Mouse (Mus musculus) C2C12 (cell line): ENCODE measurements around the gene Bloc1s5. TPM values are rescaled to one million over a fixed set of nuclear protein-coding genes. Genes with fewer than 3 reads are reported as not detected.

Source experiments
- H3K27me3 ChIP-seq: one replicate; pipeline ENCODE4 v1.6.1; 2011; ENCODE audit not compliant: control insufficient read depth, insufficient read depth, insufficient read length
- H3K36me3 ChIP-seq: one replicate; pipeline ENCODE4 v1.6.1; 2011; ENCODE audit not compliant: control insufficient read depth, insufficient read depth
- H3K4me3 ChIP-seq: one replicate; pipeline ENCODE4 v1.5.1; 2011; ENCODE audit warnings: mild to moderate bottlenecking, control low read depth; ENCODE audit not compliant: poor library complexity, insufficient read depth, severe bottlenecking
- H3K79me2 ChIP-seq: one replicate; pipeline ENCODE4 v1.6.1; 2011; ENCODE audit not compliant: control insufficient read depth, insufficient read depth
- H3K79me3 ChIP-seq: one replicate; pipeline ENCODE4 v1.6.1; 2011; ENCODE audit warnings: low read depth, control low read depth
- H3ac ChIP-seq: one replicate; pipeline ENCODE3; 2011; ENCODE audit warnings: low read depth; ENCODE audit not compliant: control insufficient read depth, insufficient read length
- CEBPB ChIP-seq: IDR thresholded peaks from one replicate; pipeline ENCODE4 v1.6.1; 2011; ENCODE audit warnings: low read depth, mild to moderate bottlenecking, control low read depth, moderate library complexity
- CTCF ChIP-seq: IDR thresholded peaks from one replicate; pipeline ENCODE4 v1.5.1; 2011; ENCODE audit not compliant: control insufficient read depth, insufficient read depth, insufficient read length
- FOSL1 ChIP-seq: IDR thresholded peaks from one replicate; pipeline ENCODE4 v1.8.0; 2011; ENCODE audit warnings: mild to moderate bottlenecking, low read length; ENCODE audit not compliant: poor library complexity, insufficient read depth, severe bottlenecking
- MAX ChIP-seq: IDR thresholded peaks from one replicate; pipeline ENCODE4 v1.6.1; 2011; ENCODE audit warnings: mild to moderate bottlenecking, control low read depth
- MYOD1 ChIP-seq: IDR thresholded peaks from one replicate; pipeline ENCODE4 v1.6.1; 2011; ENCODE audit warnings: low read depth; ENCODE audit not compliant: control insufficient read depth, insufficient read length
- MYOG ChIP-seq: IDR thresholded peaks from one replicate; pipeline ENCODE4 v1.6.1; 2011; ENCODE audit not compliant: control insufficient read depth, insufficient read length; ENCODE audit errors: extremely low read depth
- USF1 ChIP-seq: IDR thresholded peaks from one replicate; pipeline ENCODE4 v1.6.1; 2011; ENCODE audit warnings: low read depth, mild to moderate bottlenecking, control low read depth, moderate library complexity
- polyA plus RNA-seq: library from polyadenylated mRNA; unstranded; fragments of >200 nt; fragmentation: generic; extraction: Trizol; gene quantifications from one replicate; pipeline ENCODE4 v1.2.1, GENCODE M21; 2012; ENCODE audit warnings: missing spikeins

Gene Bloc1s5
- polyA plus RNA-seq, 1 experiment = 7.1 TPM

DNA sequence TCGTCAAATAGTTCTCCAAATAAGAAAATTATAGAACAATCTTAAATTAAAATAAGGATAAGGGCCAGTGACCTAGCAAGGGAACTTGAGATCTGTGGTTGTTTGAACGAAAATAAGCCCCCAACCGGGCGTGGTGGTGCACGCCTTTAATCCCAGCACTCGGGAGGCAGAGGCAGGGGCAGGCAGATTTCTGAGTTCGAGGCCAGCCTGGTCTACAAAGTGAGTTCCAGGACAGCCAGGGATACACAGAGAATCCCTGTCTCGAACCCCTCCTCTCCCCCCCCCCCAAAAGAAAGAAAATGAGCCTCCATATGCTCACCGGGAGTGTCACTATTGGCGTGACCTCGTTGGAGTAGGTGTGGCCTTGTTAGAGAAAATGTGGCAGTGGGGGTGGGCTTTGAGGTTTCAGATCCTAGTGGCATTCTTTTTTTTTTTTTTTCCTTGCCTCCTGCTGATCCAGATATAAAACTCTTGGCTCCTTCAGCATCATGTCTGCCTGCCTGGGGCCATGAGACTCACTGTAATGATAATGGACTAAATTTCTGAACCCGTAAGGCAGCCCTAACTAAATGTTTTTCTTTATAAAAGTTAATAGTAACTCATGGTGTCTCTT is 24.7 kb upstream of the Bloc1s5 start:
- H3K79me2 ChIP-seq = peaks cover 42% of the 10 kb centered on the region
- peaks cover 32% of the 10 kb centered on the region for H3K79me3 ChIP-seq
- TF ChIP-seq CTCF (no peak), FOSL1 (no peak), MYOD1 (no peak), MAX (no peak), MYOG (no peak)
- peaks cover 27% of the 10 kb centered on the region for H3K36me3 ChIP-seq
- no peak overlapping the region for H3ac ChIP-seq
- no peaks in the 10 kb centered on the region for H3K27me3 ChIP-seq
- no peak overlapping the region for H3K4me3 ChIP-seq

DNA sequence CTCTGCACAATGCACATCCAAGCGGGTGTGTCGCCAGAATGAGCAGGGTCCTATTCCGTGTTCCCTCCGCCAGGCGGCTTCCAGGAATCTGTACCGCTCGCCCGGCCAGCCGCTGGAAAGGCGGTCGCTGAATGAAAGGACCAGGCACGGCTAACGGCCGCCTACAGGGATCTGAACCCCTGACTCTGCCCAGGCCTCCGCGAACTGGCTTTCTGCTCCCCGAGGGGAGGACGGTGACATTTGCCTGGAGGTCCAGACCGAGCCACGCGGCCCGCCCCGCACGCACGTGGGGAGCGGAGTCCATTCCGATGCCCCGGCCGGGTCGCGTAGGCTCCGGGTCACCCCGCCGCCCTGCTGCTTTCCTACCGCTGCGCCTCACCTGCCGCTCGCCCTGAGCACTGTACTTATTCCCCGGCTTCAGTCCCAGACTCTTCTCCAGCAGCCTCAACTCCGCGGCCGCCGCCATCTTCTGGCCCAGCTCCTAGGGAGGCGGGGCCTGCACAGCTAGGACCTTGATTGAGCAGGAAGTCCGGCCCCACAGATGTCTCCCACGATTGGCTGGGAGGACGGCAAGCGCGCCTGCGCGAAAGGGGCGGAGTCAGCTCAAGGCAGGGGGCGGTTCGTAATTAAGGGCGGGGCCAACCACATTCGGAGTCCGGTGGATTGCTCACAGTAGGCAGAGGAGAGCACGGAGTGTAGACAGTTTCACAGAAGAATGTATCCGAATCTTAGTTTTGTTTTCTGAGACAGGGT is 23.8 kb upstream of the Bloc1s5 start, which contains the start of gene Eef1e1:
Gene Eef1e1, minus strand, starts transcription at position 531 of the 753 bp plus-strand sequence.
- H3K4me3 ChIP-seq = peak within 1 kb of the TSS; percentile 89
- H3ac ChIP-seq = peak within 1 kb of the TSS; percentile 93
- H3K79me2 ChIP-seq = peaks cover 51% of the 10 kb centered on the region
- TF ChIP-seq CTCF (peak; percentile 50), MYOD1 (no peak), CEBPB (no peak), USF1 (no peak), MAX (peak; percentile 79), FOSL1 (no peak), MYOG (no peak)
- peaks cover 38% of the 10 kb centered on the region for H3K79me3 ChIP-seq
- no peaks in the 10 kb centered on the region for H3K27me3 ChIP-seq
- H3K36me3 ChIP-seq = peaks cover 37% of the 10 kb centered on the region

DNA sequence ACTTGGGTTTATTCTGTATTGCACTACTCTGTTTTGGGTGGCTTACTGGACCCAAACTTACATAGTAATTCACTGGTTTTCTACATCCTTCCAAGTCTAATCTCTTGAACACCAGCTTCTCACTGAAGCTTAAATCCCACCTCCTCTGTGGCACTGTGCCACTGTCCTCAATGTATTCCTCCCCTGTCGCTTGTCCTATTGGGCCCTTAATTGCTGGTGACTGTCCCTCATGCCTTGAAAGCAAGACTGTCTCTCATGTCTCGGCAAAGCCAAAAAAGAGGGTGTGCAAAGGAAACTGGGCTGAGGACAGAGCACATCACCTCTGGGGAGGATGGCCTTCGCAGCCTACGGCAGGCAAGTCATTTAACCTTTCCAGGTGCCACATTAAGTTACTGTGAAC is 23.0 kb upstream of the Bloc1s5 start:
- Histone ChIP-seq H3K36me3 (peaks cover 45% of the 10 kb centered on the region), H3ac (peak overlapping the region; percentile 93), H3K79me2 (peaks cover 57% of the 10 kb centered on the region), H3K27me3 (no peaks in the 10 kb centered on the region), H3K4me3 (peak overlapping the region; percentile 89), H3K79me3 (peaks cover 41% of the 10 kb centered on the region)
- TF ChIP-seq USF1 (no peak), MAX (no peak), MYOG (no peak), CEBPB (no peak), MYOD1 (no peak), FOSL1 (no peak), CTCF (no peak)

DNA sequence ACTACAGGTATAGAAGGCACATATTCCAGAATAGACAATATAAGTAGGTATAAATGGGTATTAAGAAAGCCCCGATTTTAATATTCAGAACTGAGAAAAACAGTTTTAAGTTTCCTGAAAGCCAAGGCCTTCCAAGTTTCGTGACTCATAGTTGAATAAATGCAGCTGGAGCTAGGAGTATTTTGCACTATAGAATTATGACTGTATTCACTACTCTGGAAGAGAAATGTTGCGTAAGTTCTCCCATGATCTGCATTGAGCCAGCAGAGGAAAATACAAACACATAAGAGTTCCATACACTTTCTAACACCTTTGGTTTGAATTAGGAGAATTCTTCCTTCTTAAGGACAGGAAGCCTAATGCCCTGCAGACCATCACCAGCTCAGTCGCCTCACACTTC is 15.4 kb upstream of the Bloc1s5 start:
- H3ac ChIP-seq = no peak overlapping the region
- no peaks in the 10 kb centered on the region for H3K27me3 ChIP-seq
- no peak overlapping the region for H3K4me3 ChIP-seq
- peaks cover 55% of the 10 kb centered on the region for H3K79me2 ChIP-seq
- H3K79me3 ChIP-seq = peaks cover 24% of the 10 kb centered on the region
- H3K36me3 ChIP-seq = peaks cover 99% of the 10 kb centered on the region
- TF ChIP-seq MAX (no peak), MYOG (no peak), USF1 (no peak), CEBPB (peak; percentile 19), FOSL1 (no peak), MYOD1 (no peak), CTCF (no peak)

DNA sequence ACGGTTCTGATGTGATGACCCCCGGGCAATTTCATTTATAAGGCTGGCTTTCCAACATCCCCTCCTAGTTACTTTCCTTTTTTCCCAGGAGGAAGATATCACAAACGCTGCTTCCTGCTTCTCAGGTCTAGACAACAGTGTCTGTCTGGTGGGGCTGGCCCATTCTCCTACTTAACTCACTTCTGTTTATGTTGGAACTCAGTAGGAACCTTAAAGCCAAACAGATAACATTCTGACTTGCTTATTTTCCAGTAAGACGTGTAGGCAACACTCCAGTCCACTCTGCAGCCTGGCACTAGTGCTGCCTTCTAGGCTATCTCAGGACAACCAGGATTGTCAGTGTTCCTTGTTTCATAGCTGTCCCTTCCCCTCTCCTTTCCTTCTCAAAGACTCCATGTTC is 14.2 kb upstream of the Bloc1s5 start:
- TF ChIP-seq USF1 (no peak), MYOG (no peak)
- Histone ChIP-seq H3K36me3 (peaks cover 99% of the 10 kb centered on the region), H3K79me2 (peaks cover 43% of the 10 kb centered on the region)

DNA sequence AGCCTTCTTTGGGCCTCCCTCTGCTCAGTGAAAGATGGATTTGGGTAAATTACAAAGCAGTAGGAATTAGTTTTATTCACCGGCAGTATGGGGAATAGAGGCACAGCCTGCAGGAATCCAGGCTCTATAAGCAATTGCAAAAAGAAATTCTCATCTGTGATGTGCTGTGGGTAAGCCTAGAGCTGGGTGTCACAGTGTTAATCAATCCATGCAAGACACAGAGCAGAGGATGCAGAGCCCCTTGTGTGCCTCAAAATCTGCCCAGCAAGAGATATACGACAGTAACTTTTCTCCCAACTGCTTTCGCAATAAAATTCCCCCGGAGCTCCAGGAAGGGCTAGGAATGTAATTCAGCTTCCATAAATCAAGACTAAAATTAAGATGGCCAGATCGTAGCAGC is 6.5 kb upstream of the Bloc1s5 start:
- TF ChIP-seq USF1 (no peak), CTCF (no peak), MYOG (no peak), CEBPB (no peak), MAX (no peak), FOSL1 (no peak), MYOD1 (no peak)
- no peak overlapping the region for H3ac ChIP-seq
- H3K36me3 ChIP-seq = peaks cover 35% of the 10 kb centered on the region
- no peaks in the 10 kb centered on the region for H3K79me2 ChIP-seq
- H3K79me3 ChIP-seq = no peaks in the 10 kb centered on the region
- H3K4me3 ChIP-seq = no peak overlapping the region
- no peaks in the 10 kb centered on the region for H3K27me3 ChIP-seq

More for the DNA sequence above, 14.2 kb upstream of the Bloc1s5 start:
- Histone ChIP-seq H3ac (no peak overlapping the region), H3K79me3 (peaks cover 17% of the 10 kb centered on the region), H3K4me3 (no peak overlapping the region), H3K27me3 (no peaks in the 10 kb centered on the region)
